Mouse (Mus musculus) bone marrow macrophage, adult 2 months (primary cell): Measurements from ENCODE around the gene Nat10.

Source experiments
- CTCF ChIP-seq: IDR thresholded peaks from 2 replicates; pipeline ENCODE4 v1.5.1; 2012; ENCODE audit warnings: low read depth, mild to moderate bottlenecking, low read length, moderate library complexity
- POLR2A ChIP-seq: IDR thresholded peaks from 2 replicates; pipeline ENCODE4 v1.6.1; 2012; ENCODE audit warnings: mild to moderate bottlenecking, low read depth, low read length, borderline replicate concordance

DNA sequence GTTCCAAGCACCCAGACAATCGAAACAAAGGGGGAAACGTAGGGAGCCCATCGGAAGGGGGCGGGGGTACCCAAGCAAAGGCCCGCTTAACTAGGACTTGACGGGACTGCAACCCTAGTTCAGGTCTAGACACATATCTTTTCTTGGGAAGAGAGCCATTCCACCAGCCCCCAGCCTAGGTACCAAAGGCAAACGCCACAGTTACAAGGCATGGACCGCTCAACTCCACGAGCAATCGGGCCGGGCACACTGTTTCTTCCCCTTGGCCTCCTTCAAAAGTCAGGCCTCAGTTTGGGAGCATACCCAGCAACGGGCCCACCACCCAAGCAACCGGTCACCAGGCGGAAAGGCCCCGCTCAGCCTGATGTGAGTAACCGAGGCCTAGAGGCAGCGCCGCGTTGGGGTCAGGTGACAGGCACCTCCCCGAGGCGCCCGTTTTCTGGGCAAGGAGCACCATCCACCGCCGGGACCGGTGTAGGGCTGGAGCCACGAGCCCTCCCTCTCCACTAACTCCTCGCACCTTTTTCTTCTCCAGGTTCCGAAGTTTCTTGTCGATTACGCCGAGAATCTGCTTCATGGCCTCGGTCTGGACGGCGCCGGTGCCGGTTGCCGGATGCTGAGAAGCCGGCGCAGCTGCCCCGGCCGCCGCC is 35.3 kb upstream of the Nat10 start:
- no peak for TF ChIP-seq CTCF
- TF ChIP-seq POLR2A, result no peak
